Mouse (Mus musculus): Measurements from ENCODE around the gene Ugt2b36.
"Not testable (repeated sequence)": the region's sequence is repeated elsewhere in the genome, so short reads cannot be mapped to it uniquely, and the experiment has no call there.

Ugt2b36 gene

DNA sequence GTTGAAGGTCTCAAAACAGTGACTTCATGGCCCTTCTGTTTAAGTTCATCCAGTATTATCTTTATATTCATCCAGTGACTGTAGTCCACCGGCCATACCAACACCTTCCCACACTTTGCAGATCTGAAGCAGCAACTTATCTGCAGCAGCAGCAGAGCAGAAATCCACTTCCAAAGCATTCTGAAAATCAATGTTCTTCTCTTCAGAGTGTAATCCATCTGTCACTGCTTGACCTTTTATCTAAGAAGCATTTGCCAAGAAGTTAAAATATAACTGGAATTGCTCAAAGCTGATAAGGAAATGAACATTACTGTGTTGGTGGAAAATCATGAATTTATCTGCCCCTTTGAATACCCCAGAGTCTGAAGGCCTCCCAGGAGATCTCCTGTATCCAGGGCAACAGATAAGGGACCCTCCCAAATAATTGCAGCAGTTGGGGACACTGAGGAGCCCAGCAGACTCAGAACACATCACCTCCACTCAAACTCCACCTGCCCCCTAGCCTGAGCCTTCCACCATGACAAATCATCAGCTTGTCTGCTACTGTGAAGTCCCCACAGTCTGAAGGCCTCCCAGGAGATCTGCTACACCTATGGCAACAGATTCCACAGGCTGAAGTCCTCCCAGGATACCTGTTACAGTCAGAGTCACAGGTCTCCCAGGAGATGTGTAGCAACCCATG, at the start of gene Ugt2b36:
Gene Ugt2b36 (minus strand): TSS at position 210 of the 682 bp plus-strand sequence.
- no peak for DNase-seq (ENCODE audit: low spot score)

- DNase-seq (ENCODE audit: low spot score): not testable (repeated sequence)
Observed at GRCm38 (mm10) chr5:87140196-87140595, 47.8 kb upstream of the Ugt2b36 start, which contains the start of gene Ugt2b5. Ugt2b5 (minus strand) TSS chr5:87140318.

DNA sequence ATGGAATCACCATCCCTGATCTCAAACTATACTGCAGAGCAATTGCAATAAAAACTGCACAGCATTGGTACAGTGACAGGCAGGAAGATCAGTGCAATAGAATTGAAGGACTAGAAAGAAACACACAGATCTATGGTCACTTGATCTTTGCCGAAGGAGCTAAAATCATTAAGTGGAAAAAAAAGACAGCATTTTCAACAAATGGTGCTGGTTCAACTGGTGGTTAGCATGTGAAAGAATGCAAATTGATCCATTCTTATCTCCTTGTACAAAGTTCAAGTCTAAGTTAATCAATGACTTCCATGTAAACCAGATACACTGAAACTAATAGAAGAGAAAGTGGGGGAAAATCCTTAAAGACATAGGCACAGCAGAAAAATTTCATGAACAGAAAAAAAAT, 11.3 kb upstream of the Ugt2b36 start:
- not testable (repeated sequence) for DNase-seq (ENCODE audit: low spot score)

GRCm38 (mm10) chr5:87091111-87091510, 1.2 kb downstream of the Ugt2b36 start:
- DNase-seq (ENCODE audit: low spot score): no peak

DNA sequence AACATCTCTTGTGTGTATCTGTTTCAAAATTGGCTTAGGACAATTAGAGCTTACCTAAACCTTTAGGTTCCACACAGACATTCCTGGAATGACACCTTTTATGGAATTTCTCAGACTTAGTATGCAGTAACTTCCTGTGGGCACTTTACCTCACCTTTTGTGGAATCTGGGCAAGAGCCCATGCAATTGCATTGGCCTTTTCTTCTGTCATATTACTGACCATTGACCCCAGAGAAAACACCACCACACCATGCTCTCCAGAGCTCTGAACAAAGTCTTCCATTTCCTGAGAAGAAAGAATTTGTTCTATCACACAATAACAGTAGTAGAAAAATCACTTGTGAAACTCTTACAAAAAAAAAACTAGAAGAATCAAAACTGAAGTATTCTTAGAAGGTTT, 3.1 kb downstream of the Ugt2b36 start:
- no peak for DNase-seq (ENCODE audit: low spot score)

GRCm38 (mm10) chr5:87086269-87086668, 6.1 kb downstream of the Ugt2b36 start:
- no peak for DNase-seq (ENCODE audit: low spot score)

GRCm38 (mm10) chr5:87030624-87031023, 61.7 kb downstream of the Ugt2b36 start:
- DNase-seq (ENCODE audit: low spot score): no peak

GRCm38 (mm10) chr5:87027359-87027758, 65.0 kb downstream of the Ugt2b36 start:
- no peak for DNase-seq (ENCODE audit: low spot score)
